Mouse (Mus musculus): ENCODE data around the gene Abcg4.
A peak's percentile ranks its signal among the peaks of the same experiment; 100 is the strongest.

GRCm38 (mm10) chr9:44233802-44234478 lies 54.5 kb downstream of the Abcg4 start, which contains the start of gene Cbl:
- TF ChIP-seq CTCF (IDR thresholded peaks at IDR 0.05; ENCODE audit: low read depth) (peak; percentile 98), EP300 (IDR thresholded peaks at IDR 0.05; ENCODE audit: low read depth) (peak; percentile 29)
